Mouse (Mus musculus) forebrain, postnatal 0 days (tissue): ENCODE results near the gene Krt7. TPM values are rescaled to one million over a fixed set of nuclear protein-coding genes. Genes with fewer than 3 reads are reported as not detected.

Experiments used
- ATAC-seq: fragments of 200-750 bp; cut with Nextera tagmentation; 2 replicates; pipeline ENCODE4 v1.8.0; 2017; ENCODE audit warnings: mild to moderate bottlenecking, moderate library complexity
- DNase-seq: peaks from one replicate; pipeline ENCODE4 v3.0.0-alpha.2; 2015
- H3K27ac ChIP-seq: fragments of 300-500 bp; sonication (generic); 2 replicates; pipeline ENCODE4 v1.5.1; 2014; ENCODE audit warnings: low read depth, mild to moderate bottlenecking, antibody characterized with exemption, low read length, moderate library complexity, mixed read lengths
- H3K27me3 ChIP-seq: fragments of 300-500 bp; sonication (generic); 2 replicates; pipeline ENCODE4 v1.6.1; 2014; ENCODE audit warnings: mild to moderate bottlenecking, low read length, mixed read lengths; ENCODE audit not compliant: insufficient read depth
- H3K36me3 ChIP-seq: fragments of 300-500 bp; sonication (generic); 2 replicates; pipeline ENCODE4 v1.6.1; 2014; ENCODE audit warnings: mild to moderate bottlenecking, moderate library complexity; ENCODE audit not compliant: insufficient read depth
- H3K4me1 ChIP-seq: fragments of 300-500 bp; sonication (generic); 2 replicates; pipeline ENCODE4 v1.6.1; 2014; ENCODE audit warnings: antibody characterized with exemption; ENCODE audit not compliant: insufficient read depth
- H3K4me2 ChIP-seq: fragments of 300-500 bp; sonication (generic); 2 replicates; pipeline ENCODE4 v1.6.1; 2014; ENCODE audit warnings: low read depth, mild to moderate bottlenecking, moderate library complexity
- H3K4me3 ChIP-seq: fragments of 300-500 bp; sonication (generic); 2 replicates; pipeline ENCODE4 v1.5.1; 2014; ENCODE audit warnings: low read depth, low read length, mixed read lengths
- H3K9ac ChIP-seq: fragments of 300-500 bp; sonication (generic); 2 replicates; pipeline ENCODE4 v1.6.1; 2014; ENCODE audit warnings: mild to moderate bottlenecking
- H3K9me3 ChIP-seq: fragments of 300-500 bp; sonication (generic); 2 replicates; pipeline ENCODE4 v1.6.1; 2016; ENCODE audit warnings: low read length
- CTCF ChIP-seq: sonication (generic); IDR thresholded peaks from 2 replicates; pipeline ENCODE4 v1.5.1; 2016; ENCODE audit warnings: antibody characterized with exemption, control low read depth, low read depth
- WGBS: fragments of 180-500 bp; shearing (Covaris S2); extraction: QIAGEN DNeasy Blood & Tissue Kit; methylation state at CpG from one replicate; pipeline ENCODE4 v1.1.7; 2014; 5-methylcytosine and 5-hydroxymethylcytosine counted together
- polyA plus RNA-seq: library from polyadenylated mRNA; unstranded; fragments of >200 nt; fragmentation: Nextera tagmentation; extraction: Ambion mirVana; gene quantifications from 2 replicates; pipeline ENCODE4 v1.2.1, GENCODE M21; 2015
- total RNA-seq: library from RNA; depleted of rRNA; stranded (reverse); fragments of >200 nt; gene quantifications from 2 replicates; pipeline ENCODE4 v1.2.3, GENCODE M21; 2014

Gene Krt7
- total and polyA plus RNA-seq, 2 experiments from 2014 or later: 0.24 to 0.29 TPM

- H3K27ac ChIP-seq: no peak overlapping the region
- no peak for ATAC-seq
- TF ChIP-seq CTCF: no peak
Observed at GRCm38 (mm10) chr15:101392251-101392650, 18.6 kb upstream of the Krt7 start.

GRCm38 (mm10) chr15:101394908-101395307 lies 15.9 kb upstream of the Krt7 start:
- no peak for DNase-seq
- no peak for TF ChIP-seq CTCF
- no peak overlapping the region for H3K9ac ChIP-seq
- 67% methylated on average over 7 of the region's 7 CpGs for WGBS
- H3K4me1 ChIP-seq: no peaks in the 10 kb centered on the region
- H3K27me3 ChIP-seq: no peaks in the 10 kb centered on the region
- ATAC-seq: no peak
- no peak overlapping the region for H3K27ac ChIP-seq
- H3K4me3 ChIP-seq: no peak overlapping the region
- no peaks in the 10 kb centered on the region for H3K9me3 ChIP-seq
- no peak overlapping the region for H3K4me2 ChIP-seq
- no peaks in the 10 kb centered on the region for H3K36me3 ChIP-seq

More at GRCm38 (mm10) chr15:101392251-101392650, 18.6 kb upstream of the Krt7 start:
- Histone ChIP-seq H3K9ac (no peak overlapping the region), H3K27me3 (no peaks in the 10 kb centered on the region), H3K4me1 (no peaks in the 10 kb centered on the region), H3K4me3 (no peak overlapping the region), H3K36me3 (no peaks in the 10 kb centered on the region), H3K4me2 (no peak overlapping the region), H3K9me3 (no peaks in the 10 kb centered on the region)
- no peak for DNase-seq
- WGBS: 83% methylated on average over 5 of the region's 5 CpGs

- no peak overlapping the region for H3K4me2 ChIP-seq
- no peaks in the 10 kb centered on the region for H3K4me1 ChIP-seq
- 66% methylated on average over 7 of the region's 7 CpGs for whole genome bisulfite sequencing
- H3K4me3 ChIP-seq: no peak overlapping the region
- H3K36me3 ChIP-seq: no peaks in the 10 kb centered on the region
- no peak overlapping the region for H3K27ac ChIP-seq
- no peaks in the 10 kb centered on the region for H3K27me3 ChIP-seq
- H3K9me3 ChIP-seq: no peaks in the 10 kb centered on the region
- no peak overlapping the region for H3K9ac ChIP-seq
- ATAC-seq: no peak
- no peak for DNase-seq
- TF ChIP-seq CTCF: no peak
Observed at GRCm38 (mm10) chr15:101396466-101396865, 14.4 kb upstream of the Krt7 start.

- no peaks in the 10 kb centered on the region for H3K27me3 ChIP-seq
- no peaks in the 10 kb centered on the region for H3K36me3 ChIP-seq
- TF ChIP-seq CTCF: no peak
- no peaks in the 10 kb centered on the region for H3K9me3 ChIP-seq
- no peak overlapping the region for H3K27ac ChIP-seq
- no peak overlapping the region for H3K9ac ChIP-seq
- H3K4me3 ChIP-seq: no peak overlapping the region
- H3K4me2 ChIP-seq: no peak overlapping the region
- ATAC-seq (no peak), DNase-seq (no peak)
- no peaks in the 10 kb centered on the region for H3K4me1 ChIP-seq
- 84% methylated on average over 3 of the region's 3 CpGs for WGBS
Observed at GRCm38 (mm10) chr15:101396921-101397320, 13.9 kb upstream of the Krt7 start.

GRCm38 (mm10) chr15:101397683-101398082 lies 13.2 kb upstream of the Krt7 start:
- no peaks in the 10 kb centered on the region for H3K36me3 ChIP-seq
- no peak for ATAC-seq
- no peaks in the 10 kb centered on the region for H3K4me1 ChIP-seq
- H3K4me3 ChIP-seq: no peak overlapping the region
- no peaks in the 10 kb centered on the region for H3K27me3 ChIP-seq
- WGBS: 94% methylated on average over 2 of the region's 2 CpGs
- no peaks in the 10 kb centered on the region for H3K9me3 ChIP-seq
- no peak for DNase-seq
- no peak for TF ChIP-seq CTCF
- no peak overlapping the region for H3K27ac ChIP-seq
- H3K4me2 ChIP-seq: no peak overlapping the region
- H3K9ac ChIP-seq: no peak overlapping the region

- H3K9ac ChIP-seq: no peak overlapping the region
- no peak overlapping the region for H3K4me3 ChIP-seq
- DNase-seq (no peak), ATAC-seq (no peak)
- no peaks in the 10 kb centered on the region for H3K9me3 ChIP-seq
- H3K27ac ChIP-seq: no peak overlapping the region
- H3K27me3 ChIP-seq: no peaks in the 10 kb centered on the region
- no peak overlapping the region for H3K4me2 ChIP-seq
- H3K36me3 ChIP-seq: no peaks in the 10 kb centered on the region
- no peaks in the 10 kb centered on the region for H3K4me1 ChIP-seq
- WGBS: 60% methylated on average over 8 of the region's 8 CpGs
- TF ChIP-seq CTCF: no peak
Observed at GRCm38 (mm10) chr15:101398269-101398668, 12.6 kb upstream of the Krt7 start.

- ATAC-seq (no peak), DNase-seq (no peak)
- H3K9me3 ChIP-seq: no peaks in the 10 kb centered on the region
- no peak for TF ChIP-seq CTCF
- H3K36me3 ChIP-seq: no peaks in the 10 kb centered on the region
- H3K9ac ChIP-seq: no peak overlapping the region
- peaks cover 6% of the 10 kb centered on the region for H3K27me3 ChIP-seq
- H3K27ac ChIP-seq: no peak overlapping the region
- H3K4me1 ChIP-seq: no peaks in the 10 kb centered on the region
- H3K4me3 ChIP-seq: no peak overlapping the region
- 22% methylated on average over 31 of the region's 31 CpGs for WGBS
- no peak overlapping the region for H3K4me2 ChIP-seq
Observed at GRCm38 (mm10) chr15:101412188-101412587, 1.3 kb downstream of the Krt7 start.
